ENCODE assay signal across 9 mouse cellular contexts in genomic region chr17:56287830-56288229, GRCm38 (mm10). TPM values are rescaled to one million over a fixed set of nuclear protein-coding genes. Genes with fewer than 3 reads are reported as not detected.
DNase-seq lines count a peak whose midpoint lies in the region; ATAC-seq and TF ChIP-seq lines count a peak whose summit lies in the region.
"Had no signal": no experiment of that assay in that cellular context is flagged by ENCODE, and none has a peak within 500 bp of the region (broad histone marks: within the 10 kb centered on the region; RNA-seq: fewer than 3 reads in every experiment).

No protein-coding gene starts in this region.

- H3K9ac ChIP-seq in heart, adult 2 months (ENCODE audit: low read depth, low read length), result peak overlapping the region; percentile 25; the same call in 1 of the 2 replicates
- no peak overlapping the region for H3K9ac ChIP-seq in lung, embryonic 15.5 days

- TF ChIP-seq POLR2A in heart, adult 2 months (IDR thresholded peaks at IDR 0.05; ENCODE audit: insufficient read depth, low read depth, low read length), result no peak
- TF ChIP-seq POLR2A in bone marrow, adult 2 months (IDR thresholded peaks at IDR 0.05; ENCODE audit: borderline replicate concordance, control insufficient read depth, low read depth, low read length), result no peak
- no peak for TF ChIP-seq POLR2A in thymus, adult 2 months (IDR thresholded peaks at IDR 0.05; ENCODE audit: control insufficient read depth, extremely low read depth, insufficient read depth, low read length, poor library complexity)

- intact Hi-C loops in heart, adult 2 months (cut with DNase I), result loop anchor here (1.0 to 2.0 kb wide), 2 partner anchors 10 to 27 kb away; no protein-coding TSS in a partner anchor
- intact Hi-C loops in heart, postnatal 25 days (cut with DNase I), result no loop called here

- DNase-seq in heart, adult 2 months, result peak in 1 of 2 experiments; percentile 54
- DNase-seq in heart, postnatal 25 days (ENCODE audit: low spot score), result no peak
- DNase-seq in kidney, adult 18-20 months, result peak; percentile 62
- no peak for DNase-seq in thymus, adult 2 months
- no peak for DNase-seq in layer of hippocampus, postnatal 14 days (ENCODE audit: low spot score in 2 of 2)

- H3K4me2 ChIP-seq in lung, embryonic 15.5 days, result peak overlapping the region; percentile 44

- no peaks in the 10 kb centered on the region for H3K36me3 ChIP-seq in heart, adult 2 months (ENCODE audit: control insufficient read depth, insufficient read depth, low read length)
- H3K36me3 ChIP-seq in lung, embryonic 15.5 days, result peaks cover 34% of the 10 kb centered on the region
- peaks cover 5% of the 10 kb centered on the region; the same call in 1 of the 2 replicates for H3K36me3 ChIP-seq in thymus, adult 2 months (ENCODE audit: control insufficient read depth, insufficient read depth, low read length)

- no peaks in the 10 kb centered on the region for H3K9me3 ChIP-seq in lung, embryonic 15.5 days

- no peaks in the 10 kb centered on the region for H3K79me2 ChIP-seq in heart, adult 2 months (replicated peaks; ENCODE audit: control insufficient read depth, insufficient read depth, low read length)

- TF ChIP-seq CTCF in heart, adult 2 months (IDR thresholded peaks at IDR 0.05), result no peak
- no peak for TF ChIP-seq CTCF in bone marrow, adult 2 months (IDR thresholded peaks at IDR 0.05; ENCODE audit: control insufficient read depth, insufficient read depth, low read length)
- no peak for TF ChIP-seq CTCF in thymus, adult 2 months (IDR thresholded peaks at IDR 0.05; ENCODE audit: borderline replicate concordance, control insufficient read depth, extremely low read depth, insufficient read depth, low read length, poor library complexity)

- peaks cover 6% of the 10 kb centered on the region for H3K4me1 ChIP-seq in heart, adult 2 months (ENCODE audit: control insufficient read depth, insufficient read depth, low read length)
- H3K4me1 ChIP-seq in bone marrow, adult 2 months (ENCODE audit: control insufficient read depth, insufficient read depth, low read length), result peaks cover 7% of the 10 kb centered on the region
- H3K4me1 ChIP-seq in lung, embryonic 15.5 days, result peaks cover 44% of the 10 kb centered on the region
- H3K4me1 ChIP-seq in thymus, adult 2 months (replicated peaks; ENCODE audit: control insufficient read depth, insufficient read depth, low read length), result peaks cover 42% of the 10 kb centered on the region

- no peak for TF ChIP-seq EP300 in heart, adult 2 months (IDR thresholded peaks at IDR 0.05; ENCODE audit: insufficient read depth, low read depth, low read length)

- no peak for ATAC-seq in lung, embryonic 15.5 days (ENCODE audit: borderline replicate concordance, extremely low read depth, low FRiP score, low TSS enrichment)
- no peak for ATAC-seq in monocyte, adult 5-6 weeks (replicated peaks; ENCODE audit: insufficient number of reproducible peaks, low FRiP score, low TSS enrichment, poor library complexity, severe bottlenecking)
- ATAC-seq: Patski had no signal

- 55% methylated on average over 3 of the region's 3 CpGs for WGBS in heart, adult 2 months
- 46% methylated on average over 3 of the region's 3 CpGs for whole genome bisulfite sequencing in bone marrow, adult 2 months
- 30% methylated on average over 3 of the region's 3 CpGs for WGBS in lung, embryonic 15.5 days
- WGBS in thymus, adult 2 months, result 89% methylated on average over 3 of the region's 3 CpGs

- no peaks in the 10 kb centered on the region for H3K27me3 ChIP-seq in heart, adult 2 months (ENCODE audit: control insufficient read depth, insufficient read depth, low read length)
- no peaks in the 10 kb centered on the region for H3K27me3 ChIP-seq in lung, embryonic 15.5 days
- H3K27me3 ChIP-seq in thymus, adult 2 months (ENCODE audit: control insufficient read depth, insufficient read depth, low read length), result no peaks in the 10 kb centered on the region
- H3K27me3 ChIP-seq: Patski had no signal

- H3K27ac ChIP-seq in heart, adult 2 months, result peak overlapping the region; percentile 90
- H3K27ac ChIP-seq in bone marrow, adult 2 months (ENCODE audit: control insufficient read depth, insufficient read depth, low read depth, low read length, poor library complexity), result 0 out of 2 replicates have a peak overlapping the region, but pooled peaks have one; percentile 36
- peak overlapping the region; percentile 97 for H3K27ac ChIP-seq in lung, embryonic 15.5 days
- H3K27ac ChIP-seq in thymus, adult 2 months (ENCODE audit: control insufficient read depth, insufficient read depth, low read length), result no peak overlapping the region

- H3K4me3 ChIP-seq in heart, adult 2 months, result no peak overlapping the region
- H3K4me3 ChIP-seq in bone marrow, adult 2 months (replicated peaks; ENCODE audit: control insufficient read depth, low read depth, low read length), result no peak overlapping the region
- H3K4me3 ChIP-seq in lung, embryonic 15.5 days, result peak overlapping the region; percentile 12; the same call in 1 of the 2 replicates
- no peak overlapping the region for H3K4me3 ChIP-seq in thymus, adult 2 months (ENCODE audit: control insufficient read depth, insufficient read depth, low read length)

RNA-seq across cellular contexts. Expression of gene Plin3, which starts 4.8 kb away (rescaled TPM):
- total RNA-seq in heart, adult 2 months (2021), result 100 to 1,000 TPM; 160 to 221 TPM
- polyA plus RNA-seq in heart, adult 2 months (2012; rRNA removed), result 65.6 and 66.2 TPM in 2 replicates
- total RNA-seq in heart, postnatal 25 days (2021), result 100 to 1,000 TPM; 154 to 171 TPM
- 10.9 and 29.6 TPM in 2 replicates for polyA plus RNA-seq in bone marrow, adult 2 months (2011; ENCODE audit: insufficient read depth, insufficient read length, low replicate concordance, missing spikeins)
- 82.4 and 82.5 TPM in 2 replicates for polyA plus RNA-seq in lung, embryonic 15.5 days (2015; fragmentation: Nextera tagmentation; extraction: Ambion mirVana)
- total RNA-seq in monocyte, adult 5-6 weeks (2017), result 10.2 to 15.5 TPM (median 13.4 TPM) in 3 replicates
- 29.3 and 33.0 TPM in 2 replicates for polyA plus RNA-seq in thymus, adult 2 months (2012; rRNA removed)
- 1 to 10 TPM; 5.1 to 9.1 TPM for total RNA-seq in layer of hippocampus, postnatal 14 days (2021)

RNA-seq across cellular contexts. Expression of gene Ticam1, which starts 11.2 kb away (rescaled TPM):
- 1 to 10 TPM; 8.0 TPM for total RNA-seq in heart, adult 2 months (2021)
- 16.8 and 18.0 TPM in 2 replicates for polyA plus RNA-seq in heart, adult 2 months (2012; rRNA removed)
- total RNA-seq in heart, postnatal 25 days (2021), result 1 to 10 TPM; 7.6 to 9.8 TPM
- polyA plus RNA-seq in bone marrow, adult 2 months (2011; ENCODE audit: insufficient read depth, insufficient read length, low replicate concordance, missing spikeins), result 2.4 and 5.9 TPM in 2 replicates
- polyA plus RNA-seq in lung, embryonic 15.5 days (2015; fragmentation: Nextera tagmentation; extraction: Ambion mirVana), result 4.2 and 4.6 TPM in 2 replicates
- total RNA-seq in monocyte, adult 5-6 weeks (2017), result 2.6 to 11.4 TPM (median 3.9 TPM) in 3 replicates
- 21.6 and 23.1 TPM in 2 replicates for polyA plus RNA-seq in thymus, adult 2 months (2012; rRNA removed)
- total RNA-seq in layer of hippocampus, postnatal 14 days (2021), result 1 to 10 TPM; 6.2 to 7.4 TPM

RNA-seq across cellular contexts. Expression of gene Arrdc5, which starts 12.3 kb away (rescaled TPM):
- total RNA-seq in heart, adult 2 months (2021), result not detected
- polyA plus RNA-seq in heart, adult 2 months (2012; rRNA removed), result 0.32 TPM in 1 of 2 replicates, not detected in the other
- total RNA-seq in heart, postnatal 25 days (2021), result not detected
- polyA plus RNA-seq in bone marrow, adult 2 months (2011; ENCODE audit: insufficient read depth, insufficient read length, low replicate concordance, missing spikeins), result not detected in 2 replicates
- not detected in 2 replicates for polyA plus RNA-seq in lung, embryonic 15.5 days (2015; fragmentation: Nextera tagmentation; extraction: Ambion mirVana)
- total RNA-seq in monocyte, adult 5-6 weeks (2017), result not detected in 3 replicates
- not detected in 2 replicates for polyA plus RNA-seq in thymus, adult 2 months (2012; rRNA removed)
- not detected for total RNA-seq in layer of hippocampus, postnatal 14 days (2021)
- polyA plus RNA-seq: Patski had no signal

RNA-seq across cellular contexts. Expression of gene Uhrf1, which starts 15.3 kb away (rescaled TPM):
- 1 to 10 TPM; 2.0 to 2.4 TPM for total RNA-seq in heart, adult 2 months (2021)
- polyA plus RNA-seq in heart, adult 2 months (2012; rRNA removed), result 0.85 and 1.2 TPM in 2 replicates
- 1 to 10 TPM; 3.7 to 4.3 TPM for total RNA-seq in heart, postnatal 25 days (2021)
- 77.5 and 109 TPM in 2 replicates for polyA plus RNA-seq in bone marrow, adult 2 months (2011; ENCODE audit: insufficient read depth, insufficient read length, low replicate concordance, missing spikeins)
- 148 and 150 TPM in 2 replicates for polyA plus RNA-seq in lung, embryonic 15.5 days (2015; fragmentation: Nextera tagmentation; extraction: Ambion mirVana)
- total RNA-seq in monocyte, adult 5-6 weeks (2017), result 1.2 to 5.9 TPM (median 3.2 TPM) in 3 replicates
- polyA plus RNA-seq in thymus, adult 2 months (2012; rRNA removed), result 154 and 258 TPM in 2 replicates
- 1 to 10 TPM; 2.4 to 5.0 TPM for total RNA-seq in layer of hippocampus, postnatal 14 days (2021)

RNA-seq across cellular contexts. Expression of gene Fem1a, which starts 31.2 kb away (rescaled TPM):
- 100 to 1,000 TPM; 108 to 124 TPM for total RNA-seq in heart, adult 2 months (2021)
- 81.5 and 104 TPM in 2 replicates for polyA plus RNA-seq in heart, adult 2 months (2012; rRNA removed)
- total RNA-seq in heart, postnatal 25 days (2021), result 100 to 1,000 TPM; 102 to 105 TPM
- 6.9 and 10.8 TPM in 2 replicates for polyA plus RNA-seq in bone marrow, adult 2 months (2011; ENCODE audit: insufficient read depth, insufficient read length, low replicate concordance, missing spikeins)
- polyA plus RNA-seq in lung, embryonic 15.5 days (2015; fragmentation: Nextera tagmentation; extraction: Ambion mirVana), result 11.7 and 13.3 TPM in 2 replicates
- total RNA-seq in monocyte, adult 5-6 weeks (2017), result 13.2 to 22.7 TPM (median 13.6 TPM) in 3 replicates
- polyA plus RNA-seq in thymus, adult 2 months (2012; rRNA removed), result 43.1 and 45.2 TPM in 2 replicates
- 10 to 100 TPM; 41.6 to 44.7 TPM for total RNA-seq in layer of hippocampus, postnatal 14 days (2021)
